Comparison of ENCODE assay signal across 19 mouse cellular contexts in genomic region chrX:69738972-69739371, GRCm38 (mm10).
DNase-seq lines count a peak whose midpoint lies in the region; ATAC-seq lines count a peak whose summit lies in the region.
"Had no signal": no experiment of that assay in that cellular context is flagged by ENCODE, and none has a peak within 500 bp of the region (broad histone marks: within the 10 kb centered on the region; RNA-seq: fewer than 3 reads in every experiment).

No protein-coding gene starts in this region.

- H3K9ac ChIP-seq in forebrain, embryonic 11.5 days (ENCODE audit: low read length), result no peak overlapping the region
- no peak overlapping the region for H3K9ac ChIP-seq in forebrain, embryonic 16.5 days (replicated peaks; ENCODE audit: low read depth, low read length)
- no peak overlapping the region for H3K9ac ChIP-seq in midbrain, embryonic 12.5 days (replicated peaks)
- no peak overlapping the region for H3K9ac ChIP-seq in midbrain, embryonic 13.5 days (replicated peaks)
- no peak overlapping the region for H3K9ac ChIP-seq in forebrain, embryonic 14.5 days (ENCODE audit: low read length)
- H3K9ac ChIP-seq: heart, embryonic 15.5 days; hindbrain, embryonic 14.5 days had no signal

- H3K27me3 ChIP-seq in forebrain, embryonic 11.5 days (ENCODE audit: control insufficient read depth, insufficient read depth, low read length), result no peaks in the 10 kb centered on the region
- no peaks in the 10 kb centered on the region for H3K27me3 ChIP-seq in forebrain, embryonic 16.5 days (replicated peaks; ENCODE audit: control insufficient read depth, insufficient read depth, low read length)
- H3K27me3 ChIP-seq in midbrain, embryonic 12.5 days, result no peaks in the 10 kb centered on the region
- no peaks in the 10 kb centered on the region for H3K27me3 ChIP-seq in midbrain, embryonic 13.5 days
- no peaks in the 10 kb centered on the region for H3K27me3 ChIP-seq in forebrain, embryonic 14.5 days (replicated peaks; ENCODE audit: control insufficient read depth, insufficient read depth, low read length)
- H3K27me3 ChIP-seq: heart, embryonic 15.5 days had no signal

- peak; percentile 84; the same call in 1 of the 2 replicates for ATAC-seq in forebrain, embryonic 11.5 days (replicated peaks; ENCODE audit: low FRiP score)
- no peak for ATAC-seq in forebrain, embryonic 16.5 days
- ATAC-seq in midbrain, embryonic 12.5 days (ENCODE audit: low FRiP score, low read depth), result peak; percentile 69
- no peak for ATAC-seq in midbrain, embryonic 13.5 days
- ATAC-seq in forebrain, embryonic 14.5 days, result peak; percentile 66; the same call in 1 of the 2 replicates
- ATAC-seq: intestine, embryonic 16.5 days had no signal

- DNase-seq in forebrain, embryonic 11.5 days (ENCODE audit: low spot score), result no peak
- no peak for DNase-seq in forebrain, embryonic 14.5 days (ENCODE audit: low spot score)
- no peak for DNase-seq in neural tube, embryonic 10.5 days (ENCODE audit: extremely low spot score, low spot score)
- no peak for DNase-seq in kidney, postnatal 25 days
- DNase-seq: adrenal gland, adult 2 months; adrenal gland, postnatal 25 days; cerebellum, adult 2 months; cerebellum, postnatal 10 days; gastrocnemius, postnatal 14 days; heart, adult 2 months; heart, postnatal 14 days had no signal

- no peak overlapping the region for H3K4me2 ChIP-seq in forebrain, embryonic 11.5 days (ENCODE audit: low read depth, low read length, severe bottlenecking)
- no peak overlapping the region for H3K4me2 ChIP-seq in forebrain, embryonic 16.5 days (ENCODE audit: low read length)
- no peak overlapping the region for H3K4me2 ChIP-seq in midbrain, embryonic 12.5 days (replicated peaks)
- no peak overlapping the region for H3K4me2 ChIP-seq in midbrain, embryonic 13.5 days (replicated peaks)
- H3K4me2 ChIP-seq in forebrain, embryonic 14.5 days (ENCODE audit: low read length), result no peak overlapping the region
- H3K4me2 ChIP-seq: heart, embryonic 11.5 days; heart, embryonic 15.5 days; hindbrain, embryonic 14.5 days had no signal

- H3K36me3 ChIP-seq in forebrain, embryonic 11.5 days (ENCODE audit: control insufficient read depth, insufficient read depth, low read length), result no peaks in the 10 kb centered on the region
- H3K36me3 ChIP-seq in forebrain, embryonic 16.5 days (ENCODE audit: control insufficient read depth, insufficient read depth), result no peaks in the 10 kb centered on the region
- no peaks in the 10 kb centered on the region for H3K36me3 ChIP-seq in midbrain, embryonic 12.5 days
- H3K36me3 ChIP-seq in midbrain, embryonic 13.5 days, result no peaks in the 10 kb centered on the region
- H3K36me3 ChIP-seq in forebrain, embryonic 14.5 days (ENCODE audit: control insufficient read depth, insufficient read depth, low read length), result no peaks in the 10 kb centered on the region
- H3K36me3 ChIP-seq: embryonic facial prominence, embryonic 10.5 days; heart, embryonic 15.5 days had no signal

- no peak overlapping the region for H3K4me3 ChIP-seq in forebrain, embryonic 11.5 days (ENCODE audit: low read depth, low read length)
- no peak overlapping the region for H3K4me3 ChIP-seq in forebrain, embryonic 16.5 days (replicated peaks; ENCODE audit: low read length)
- H3K4me3 ChIP-seq in midbrain, embryonic 12.5 days, result no peak overlapping the region
- no peak overlapping the region for H3K4me3 ChIP-seq in midbrain, embryonic 13.5 days (replicated peaks)
- H3K4me3 ChIP-seq in forebrain, embryonic 14.5 days (ENCODE audit: low read depth, low read length), result no peak overlapping the region
- H3K4me3 ChIP-seq: embryonic facial prominence, embryonic 10.5 days; heart, adult 2 months; heart, embryonic 15.5 days had no signal

- H3K27ac ChIP-seq in forebrain, embryonic 11.5 days (ENCODE audit: low read depth, low read length), result no peak overlapping the region
- H3K27ac ChIP-seq in forebrain, embryonic 16.5 days (ENCODE audit: low read length), result no peak overlapping the region
- H3K27ac ChIP-seq in midbrain, embryonic 12.5 days (replicated peaks), result no peak overlapping the region
- no peak overlapping the region for H3K27ac ChIP-seq in midbrain, embryonic 13.5 days
- no peak overlapping the region for H3K27ac ChIP-seq in forebrain, embryonic 14.5 days (ENCODE audit: low read depth, low read length)
- H3K27ac ChIP-seq: embryonic facial prominence, embryonic 10.5 days; heart, adult 2 months; heart, embryonic 15.5 days; hindbrain, embryonic 14.5 days had no signal

- 34% methylated on average over 3 of the region's 3 CpGs for WGBS in forebrain, embryonic 11.5 days
- 18% methylated on average over 3 of the region's 3 CpGs for WGBS in forebrain, embryonic 16.5 days
- 37% methylated on average over 3 of the region's 3 CpGs for WGBS in midbrain, embryonic 12.5 days
- WGBS in midbrain, embryonic 13.5 days, result 26% methylated on average over 3 of the region's 3 CpGs
- 22% methylated on average over 3 of the region's 3 CpGs for WGBS in forebrain, embryonic 14.5 days

- H3K4me1 ChIP-seq in forebrain, embryonic 11.5 days (replicated peaks; ENCODE audit: control insufficient read depth, insufficient read depth, low read length), result no peaks in the 10 kb centered on the region
- H3K4me1 ChIP-seq in forebrain, embryonic 16.5 days (replicated peaks; ENCODE audit: control insufficient read depth, insufficient read depth, low read length), result no peaks in the 10 kb centered on the region
- H3K4me1 ChIP-seq in midbrain, embryonic 12.5 days, result no peaks in the 10 kb centered on the region
- no peaks in the 10 kb centered on the region for H3K4me1 ChIP-seq in midbrain, embryonic 13.5 days (replicated peaks)
- H3K4me1 ChIP-seq in forebrain, embryonic 14.5 days (ENCODE audit: control insufficient read depth, insufficient read depth, low read length), result no peaks in the 10 kb centered on the region
- H3K4me1 ChIP-seq: embryonic facial prominence, embryonic 10.5 days; heart, embryonic 15.5 days had no signal

- H3K9me3 ChIP-seq in forebrain, embryonic 11.5 days (ENCODE audit: control insufficient read depth, low read length), result no peaks in the 10 kb centered on the region
- H3K9me3 ChIP-seq in forebrain, embryonic 16.5 days (ENCODE audit: control insufficient read depth, low read length), result no peaks in the 10 kb centered on the region
- no peaks in the 10 kb centered on the region for H3K9me3 ChIP-seq in midbrain, embryonic 12.5 days
- no peaks in the 10 kb centered on the region for H3K9me3 ChIP-seq in midbrain, embryonic 13.5 days
- no peaks in the 10 kb centered on the region for H3K9me3 ChIP-seq in forebrain, embryonic 14.5 days (replicated peaks; ENCODE audit: control insufficient read depth, low read length)
- H3K9me3 ChIP-seq: embryonic facial prominence, embryonic 10.5 days; heart, embryonic 15.5 days had no signal

Comparison
In these comparisons a context has a peak if more than half of its experiments do, and no peak if none do; other contexts are left out.
1. ATAC-seq: peak in forebrain, embryonic 11.5 days (single experiment), midbrain, embryonic 12.5 days (single experiment) and forebrain, embryonic 14.5 days (single experiment); none in forebrain, embryonic 16.5 days (single experiment) and midbrain, embryonic 13.5 days (single experiment).